Mouse (Mus musculus) G1E (cell line): ENCODE results near the gene Scgb1b29. TPM values are rescaled to one million over a fixed set of nuclear protein-coding genes. Genes with fewer than 3 reads are reported as not detected.
"Not testable (repeated sequence)": the region's sequence is repeated elsewhere in the genome, so short reads cannot be mapped to it uniquely, and the experiment has no call there.

Experiments
- ATAC-seq: 2 replicates; pipeline ENCODE4 v1.8.0; 2016; ENCODE audit warnings: mild to moderate bottlenecking; ENCODE audit not compliant: insufficient number of reproducible peaks, poor library complexity, low FRiP score, severe bottlenecking; ENCODE audit errors: extremely low read depth
- DNase-seq: peaks from one replicate; pipeline ENCODE4 v3.0.0; 2012; ENCODE audit warnings: low spot score
- H3K27me3 ChIP-seq: 2 replicates; pipeline ENCODE4 v1.6.1; 2012; ENCODE audit warnings: mild to moderate bottlenecking, low read length, inconsistent platforms; ENCODE audit not compliant: insufficient read depth
- H3K36me3 ChIP-seq: replicated peaks from 2 replicates; pipeline ENCODE3; 2012; ENCODE audit warnings: mild to moderate bottlenecking, inconsistent platforms
- H3K4me1 ChIP-seq: 2 replicates; pipeline ENCODE4 v1.6.1; 2012; ENCODE audit warnings: low read depth, low read length, inconsistent platforms, mixed read lengths; ENCODE audit not compliant: insufficient read depth
- H3K4me3 ChIP-seq: 2 replicates; pipeline ENCODE4 v1.5.1; 2012; ENCODE audit warnings: low read depth, mild to moderate bottlenecking, inconsistent platforms, low read length, moderate library complexity, mixed read lengths
- H3K9me3 ChIP-seq: replicated peaks from 2 replicates; pipeline ENCODE4 v1.6.1; 2012; ENCODE audit warnings: inconsistent platforms
- polyA plus RNA-seq: library from polyadenylated mRNA; stranded (reverse); fragments of >175 nt; gene quantifications from 2 replicates; pipeline ENCODE4 v1.2.3, GENCODE M21; 2012
- total RNA-seq, 2 experiments: library from RNA; stranded (forward) in 1 of 2; stranded (reverse) in 1 of 2; fragments of 200-1000 nt in 1 of 2; fragments of >200 nt in 1 of 2; fragmentation: Nextera tagmentation in 1 of 2; gene quantifications; 2 replicates each; pipeline ENCODE4 v1.2.3; 2014 to 2017

The Scgb1b29 gene
- total RNA-seq (2014; fragmentation: Nextera tagmentation) (not detected in 2 replicates), total RNA-seq (2017) (not detected in 2 replicates), polyA plus RNA-seq (not detected in 2 replicates)

- not testable (repeated sequence) for H3K9me3 ChIP-seq, H3K27me3 ChIP-seq, H3K4me3 ChIP-seq, ATAC-seq, H3K4me1 ChIP-seq, H3K36me3 ChIP-seq, DNase-seq
These were observed at the start of gene Scgb1b29 for GRCm38 (mm10) chr7:32441241-32441640. Scgb1b29 (plus strand) TSS chr7:32441541.

DNA sequence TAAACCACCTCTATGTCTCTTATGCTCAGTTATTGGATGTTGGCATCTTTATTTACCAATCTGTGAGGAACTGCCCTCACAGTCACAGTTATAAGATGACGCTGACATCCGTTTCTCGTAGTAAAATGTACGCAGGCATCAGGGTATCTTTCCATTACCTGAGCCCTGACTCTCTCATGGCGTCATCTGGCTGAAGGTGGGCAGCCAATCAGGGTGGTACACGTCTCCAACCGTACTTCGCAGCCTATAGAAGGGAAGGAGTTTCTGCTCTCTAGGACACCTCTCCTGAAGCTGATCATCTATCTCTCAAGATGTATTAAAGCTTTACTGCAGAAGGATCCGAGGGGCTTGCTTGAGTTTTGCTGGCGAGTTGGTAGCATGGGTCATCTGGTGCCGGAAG is 12.7 kb upstream of the Scgb1b29 start:
- H3K36me3 ChIP-seq, H3K9me3 ChIP-seq, H3K4me1 ChIP-seq, H3K27me3 ChIP-seq, ATAC-seq, DNase-seq, H3K4me3 ChIP-seq: not testable (repeated sequence)

Other genes with a start within 250 kb of the Scgb1b29 start
- not detected in 2 replicates for gene Scgb2b11, start 230.4 kb upstream of the Scgb1b29 start, total RNA-seq (2014; fragmentation: Nextera tagmentation)
- not detected in 2 replicates for gene Scgb2b11, start 230.4 kb upstream of the Scgb1b29 start, total RNA-seq (2017)
- gene Scgb2b11, start 230.4 kb upstream of the Scgb1b29 start, polyA plus RNA-seq = not detected in 2 replicates
- gene Scgb1b11, start 218.7 kb upstream of the Scgb1b29 start, total RNA-seq (2014; fragmentation: Nextera tagmentation) = not detected in 2 replicates
- gene Scgb1b11, start 218.7 kb upstream of the Scgb1b29 start, total RNA-seq (2017) = not detected in 2 replicates
- gene Scgb1b11, start 218.7 kb upstream of the Scgb1b29 start, polyA plus RNA-seq = not detected in 2 replicates
- gene Scgb2b12, start 114.3 kb upstream of the Scgb1b29 start, total RNA-seq (2014; fragmentation: Nextera tagmentation) = not detected in 2 replicates
- gene Scgb2b12, start 114.3 kb upstream of the Scgb1b29 start, total RNA-seq (2017) = not detected in 2 replicates
- gene Scgb2b12, start 114.3 kb upstream of the Scgb1b29 start, polyA plus RNA-seq = not detected in 2 replicates
- gene Scgb1b12, start 107.4 kb upstream of the Scgb1b29 start, total RNA-seq (2014; fragmentation: Nextera tagmentation) = not detected in 2 replicates
- not detected in 2 replicates for gene Scgb1b12, start 107.4 kb upstream of the Scgb1b29 start, total RNA-seq (2017)
- not detected in 2 replicates for gene Scgb1b12, start 107.4 kb upstream of the Scgb1b29 start, polyA plus RNA-seq